Mouse (Mus musculus) ES-Bruce4 (cell line): ENCODE measurements around the gene Hivep3. TPM values are rescaled to one million over a fixed set of nuclear protein-coding genes. Genes with fewer than 3 reads are reported as not detected.

Experiments
- H3K27ac ChIP-seq: 2 replicates; pipeline ENCODE4 v1.5.1; 2012; ENCODE audit warnings: low read length, inconsistent platforms; ENCODE audit not compliant: insufficient read depth
- H3K27me3 ChIP-seq: 2 replicates; pipeline ENCODE4 v1.6.1; 2012; ENCODE audit warnings: mild to moderate bottlenecking, low read length, inconsistent platforms; ENCODE audit not compliant: control insufficient read depth, poor library complexity, insufficient read depth, severe bottlenecking
- H3K36me3 ChIP-seq: 2 replicates; pipeline ENCODE4 v1.6.1; 2012; ENCODE audit warnings: inconsistent platforms, mild to moderate bottlenecking, low read length, moderate library complexity; ENCODE audit not compliant: control insufficient read depth, poor library complexity, insufficient read depth, severe bottlenecking
- H3K4me1 ChIP-seq: one replicate; pipeline ENCODE4 v1.8.1; 2011; ENCODE audit warnings: low read length; ENCODE audit not compliant: control insufficient read depth, insufficient read depth
- H3K4me3 ChIP-seq: 2 replicates; pipeline ENCODE4 v1.5.1; 2011; ENCODE audit warnings: low read depth, mild to moderate bottlenecking, low read length
- H3K9ac ChIP-seq: 2 replicates; pipeline ENCODE4 v1.6.1; 2012; ENCODE audit warnings: low read depth, mild to moderate bottlenecking, inconsistent platforms; ENCODE audit not compliant: poor library complexity, severe bottlenecking
- H3K9me3 ChIP-seq: replicated peaks from 2 replicates; pipeline ENCODE4 v1.6.1; 2012; ENCODE audit warnings: mild to moderate bottlenecking, low read length, inconsistent platforms; ENCODE audit not compliant: control insufficient read depth, poor library complexity, insufficient read depth, severe bottlenecking
- CTCF ChIP-seq: IDR thresholded peaks from one replicate; pipeline ENCODE4 v1.8.1; 2011; ENCODE audit warnings: low read depth, low read length
- EP300 ChIP-seq: IDR thresholded peaks from 2 replicates; pipeline ENCODE4 v1.6.1; 2011; ENCODE audit warnings: low read depth, low read length; ENCODE audit not compliant: insufficient read depth
- POLR2A ChIP-seq: IDR thresholded peaks from one replicate; pipeline ENCODE4 v1.8.1; 2011; ENCODE audit warnings: low read length; ENCODE audit not compliant: insufficient read depth
- polyA plus RNA-seq: library from polyadenylated mRNA; stranded (reverse); fragments of >200 nt; gene quantifications from 2 replicates; pipeline ENCODE4 v1.2.4, GENCODE M21; 2011; ENCODE audit warnings: low read depth; ENCODE audit not compliant: missing spikeins, insufficient read depth, insufficient read length

Gene Hivep3
- polyA plus RNA-seq, 1 experiment = 0.79 TPM

DNA sequence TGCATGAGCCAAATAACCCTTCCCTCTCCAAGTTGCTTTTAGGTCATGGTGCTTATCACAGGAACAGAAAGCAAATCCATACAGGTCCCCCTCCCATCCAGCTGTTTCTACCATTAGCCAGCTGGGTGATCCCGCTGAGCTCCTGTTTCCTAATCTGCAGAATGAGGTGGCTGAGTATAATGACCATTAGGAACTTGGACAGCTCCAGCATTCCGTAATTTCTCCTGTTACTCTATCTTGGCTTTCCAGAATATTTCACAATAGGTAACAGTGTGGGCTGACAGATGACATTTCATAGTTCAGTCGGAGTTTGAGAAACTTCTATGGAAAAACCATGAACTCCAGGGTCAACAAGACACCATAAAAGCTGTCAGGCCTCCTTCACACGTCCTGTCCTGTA is 148.8 kb downstream of the Hivep3 start:
- H3K27me3 ChIP-seq = no peaks in the 10 kb centered on the region
- H3K9ac ChIP-seq = no peak overlapping the region
- H3K4me3 ChIP-seq = no peak overlapping the region
- no peak overlapping the region for H3K27ac ChIP-seq
- H3K36me3 ChIP-seq = no peaks in the 10 kb centered on the region
- TF ChIP-seq POLR2A (no peak), CTCF (no peak), EP300 (no peak)
- H3K9me3 ChIP-seq = no peaks in the 10 kb centered on the region
- H3K4me1 ChIP-seq = no peaks in the 10 kb centered on the region

GRCm38 (mm10) chr4:119882814-119883213 is 149.2 kb downstream of the Hivep3 start:
- Histone ChIP-seq H3K4me3 (no peak overlapping the region), H3K27me3 (no peaks in the 10 kb centered on the region), H3K4me1 (no peaks in the 10 kb centered on the region), H3K9ac (no peak overlapping the region), H3K27ac (no peak overlapping the region), H3K9me3 (no peaks in the 10 kb centered on the region), H3K36me3 (no peaks in the 10 kb centered on the region)
- no peak for TF ChIP-seq CTCF
- TF ChIP-seq POLR2A = no peak
- TF ChIP-seq EP300 = no peak

DNA sequence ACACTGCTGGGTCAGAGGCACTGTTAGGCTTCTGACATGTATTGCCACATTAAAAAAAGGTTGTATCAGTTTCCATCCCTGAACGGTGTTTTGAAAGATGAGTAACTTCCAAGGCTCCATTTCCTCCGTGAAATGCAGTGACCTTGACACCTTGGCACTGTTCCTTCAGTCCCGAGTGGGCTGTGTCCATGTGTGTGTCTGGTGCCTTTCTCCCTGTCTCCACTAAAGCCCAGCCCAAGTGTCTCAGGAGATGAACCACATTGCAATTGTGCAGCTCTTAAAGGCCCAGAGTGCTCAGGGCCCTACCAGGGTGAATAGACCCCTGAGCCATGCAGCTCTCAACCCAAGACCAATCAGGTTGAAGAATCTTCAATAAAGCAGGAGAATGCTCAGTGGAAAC is 153.0 kb downstream of the Hivep3 start:
- Histone ChIP-seq H3K36me3 (no peaks in the 10 kb centered on the region), H3K4me1 (no peaks in the 10 kb centered on the region), H3K9me3 (no peaks in the 10 kb centered on the region), H3K27me3 (no peaks in the 10 kb centered on the region), H3K4me3 (no peak overlapping the region), H3K9ac (no peak overlapping the region), H3K27ac (no peak overlapping the region)
- TF ChIP-seq EP300 (no peak), CTCF (no peak), POLR2A (no peak)

DNA sequence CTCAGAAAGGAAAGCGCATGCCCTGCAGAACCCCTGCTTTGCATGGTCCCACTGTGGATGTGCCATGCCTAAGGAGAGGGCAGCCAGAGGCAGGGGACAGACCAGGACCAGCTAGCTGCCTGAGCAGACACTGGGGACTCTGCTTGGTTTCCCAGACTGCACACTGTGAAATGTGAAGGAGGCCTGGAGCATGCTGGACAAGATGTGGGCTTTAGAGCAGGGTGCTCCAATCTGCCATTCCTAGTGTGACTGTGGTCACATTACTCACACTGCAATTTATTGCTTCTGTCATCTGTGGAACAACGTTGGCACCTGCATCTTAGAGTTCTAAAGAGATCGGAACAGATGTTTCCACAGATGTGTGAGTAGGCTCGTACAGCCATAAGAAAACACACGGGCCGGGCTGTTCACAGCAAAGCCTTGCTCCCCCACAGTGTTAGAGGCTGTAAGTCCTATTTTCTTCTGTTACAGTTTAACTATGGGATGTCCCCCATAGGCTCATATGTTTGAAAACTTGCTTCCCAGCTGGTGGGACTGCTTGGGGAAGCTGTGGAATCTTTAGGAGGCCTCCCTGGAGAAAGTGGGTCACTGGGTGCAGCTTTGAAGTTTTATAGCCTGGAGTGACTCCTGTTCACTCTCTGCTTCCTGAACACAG is 154.1 kb downstream of the Hivep3 start:
- H3K27me3 ChIP-seq = no peaks in the 10 kb centered on the region
- no peaks in the 10 kb centered on the region for H3K4me1 ChIP-seq
- H3K36me3 ChIP-seq = no peaks in the 10 kb centered on the region
- no peak overlapping the region for H3K9ac ChIP-seq
- H3K4me3 ChIP-seq = no peak overlapping the region
- no peak for TF ChIP-seq POLR2A
- no peak for TF ChIP-seq CTCF
- TF ChIP-seq EP300 = no peak
- no peak overlapping the region for H3K27ac ChIP-seq
- no peaks in the 10 kb centered on the region for H3K9me3 ChIP-seq

DNA sequence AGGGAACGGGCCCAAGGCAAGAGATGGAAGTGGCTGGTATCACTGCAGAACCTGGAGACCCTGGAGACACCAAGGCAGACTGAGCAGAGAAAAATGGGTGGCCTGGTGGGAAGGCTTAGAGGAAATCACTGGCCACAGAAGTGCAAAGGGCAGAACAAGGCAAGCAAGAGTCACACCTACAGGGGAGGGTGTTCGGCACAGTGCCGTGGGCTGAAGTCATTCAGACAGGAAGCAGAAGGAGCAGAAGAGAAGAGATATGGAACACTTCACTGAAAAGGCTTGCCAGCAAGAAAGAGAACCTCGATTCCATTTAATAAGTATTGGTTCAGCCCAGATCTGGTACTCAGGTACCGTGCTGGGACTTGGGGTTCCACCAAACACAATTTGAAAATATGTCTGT is 156.2 kb downstream of the Hivep3 start:
- Histone ChIP-seq H3K27me3 (no peaks in the 10 kb centered on the region), H3K9me3 (no peaks in the 10 kb centered on the region), H3K9ac (no peak overlapping the region), H3K4me3 (no peak overlapping the region), H3K36me3 (no peaks in the 10 kb centered on the region), H3K27ac (no peak overlapping the region), H3K4me1 (no peaks in the 10 kb centered on the region)
- TF ChIP-seq EP300 (no peak), POLR2A (no peak), CTCF (no peak)

DNA sequence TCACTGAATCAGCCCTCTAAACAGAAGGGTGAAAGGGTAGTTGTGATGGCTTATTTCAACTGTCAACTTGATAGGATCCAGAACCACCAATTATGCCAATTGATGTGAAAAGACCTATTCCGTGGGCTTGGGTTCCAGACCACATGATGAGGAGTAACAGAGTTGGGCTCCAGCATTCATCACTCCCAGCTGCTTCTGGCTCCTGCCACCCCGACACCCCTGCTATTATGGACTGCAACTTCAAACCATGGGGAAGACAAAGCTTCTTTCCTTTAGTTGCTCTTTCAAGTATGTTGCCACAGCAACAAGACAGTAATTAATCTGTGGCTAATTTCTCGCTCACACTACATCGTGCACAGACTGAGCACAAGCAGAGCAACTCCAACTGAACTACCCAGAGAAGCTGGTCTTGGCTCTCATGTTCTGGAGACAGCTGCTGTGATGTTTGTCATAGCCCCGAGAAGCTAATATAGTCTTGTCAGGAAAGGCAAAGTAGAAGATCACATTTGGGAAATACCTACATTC is 159.7 kb downstream of the Hivep3 start:
- no peaks in the 10 kb centered on the region for H3K4me1 ChIP-seq
- no peaks in the 10 kb centered on the region for H3K36me3 ChIP-seq
- no peaks in the 10 kb centered on the region for H3K27me3 ChIP-seq
- H3K4me3 ChIP-seq = no peak overlapping the region
- no peaks in the 10 kb centered on the region for H3K9me3 ChIP-seq
- no peak overlapping the region for H3K9ac ChIP-seq
- no peak overlapping the region for H3K27ac ChIP-seq
- no peak for TF ChIP-seq CTCF
- no peak for TF ChIP-seq EP300
- TF ChIP-seq POLR2A = no peak
